Mouse (Mus musculus) cortical plate, adult 2 months (tissue): ENCODE measurements at regions not wholly inside any gene's neighbourhood (a gene's known extent, or its start where the extent isn't known, plus 50 kb on each side); places are given as distances from the start of the nearest gene placed in this dataset.

Experiments used
- H3K27ac ChIP-seq: fragments of 200-500 bp; 2 replicates; pipeline ENCODE4 v1.5.1; 2012; ENCODE audit warnings: low read length, control low read depth, inconsistent platforms; ENCODE audit not compliant: insufficient read depth
- H3K4me1 ChIP-seq: fragments of 200-500 bp; 2 replicates; pipeline ENCODE4 v1.6.1; 2011; ENCODE audit warnings: low read length; ENCODE audit not compliant: control insufficient read depth, insufficient read depth
- H3K4me3 ChIP-seq: fragments of 200-500 bp; 2 replicates; pipeline ENCODE4 v1.5.1; 2011; ENCODE audit warnings: mild to moderate bottlenecking, low read length, control low read depth; ENCODE audit not compliant: insufficient read depth
- CTCF ChIP-seq: fragments of 200-500 bp; IDR thresholded peaks from 2 replicates; pipeline ENCODE4 v1.5.1; 2011; ENCODE audit warnings: mild to moderate bottlenecking, control low read depth, low read length; ENCODE audit not compliant: insufficient read depth; ENCODE audit errors: extremely low read depth
- POLR2A ChIP-seq: fragments of 200-500 bp; IDR thresholded peaks from 2 replicates; pipeline ENCODE4 v1.6.1; 2011; ENCODE audit warnings: mild to moderate bottlenecking, low read length, control low read depth; ENCODE audit not compliant: insufficient read depth; ENCODE audit errors: extremely low read depth

- H3K4me3 ChIP-seq, result no peak overlapping the region
- TF ChIP-seq POLR2A (no peak), CTCF (no peak)
- no peak overlapping the region for H3K27ac ChIP-seq
- no peaks in the 10 kb centered on the region for H3K4me1 ChIP-seq
These were observed 84.4 kb downstream of the Tspan8 start for GRCm38 (mm10) chr10:115901070-115901469.

GRCm38 (mm10) chr10:115903049-115903448 is 86.4 kb downstream of the Tspan8 start:
- no peak for TF ChIP-seq CTCF
- TF ChIP-seq POLR2A, result no peak
- H3K27ac ChIP-seq, result no peak overlapping the region
- H3K4me1 ChIP-seq, result no peaks in the 10 kb centered on the region
- H3K4me3 ChIP-seq, result no peak overlapping the region

- H3K27ac ChIP-seq, result no peak overlapping the region
- no peak overlapping the region for H3K4me3 ChIP-seq
- 0 out of 2 replicates have a peak, but pooled peaks have one; percentile 0 for TF ChIP-seq CTCF
- no peak for TF ChIP-seq POLR2A
- no peaks in the 10 kb centered on the region for H3K4me1 ChIP-seq
These were observed 97.0 kb upstream of the Ptprr start for GRCm38 (mm10) chr10:115921032-115921431.
